Mouse (Mus musculus): ENCODE results near the gene Dusp7. TPM values are rescaled to one million over a fixed set of nuclear protein-coding genes. Genes with fewer than 3 reads are reported as not detected.

Dusp7 gene
- 10 to 100 TPM; 13.1 to 22.0 (median 18.4) TPM for total RNA-seq (2022)

DNA sequence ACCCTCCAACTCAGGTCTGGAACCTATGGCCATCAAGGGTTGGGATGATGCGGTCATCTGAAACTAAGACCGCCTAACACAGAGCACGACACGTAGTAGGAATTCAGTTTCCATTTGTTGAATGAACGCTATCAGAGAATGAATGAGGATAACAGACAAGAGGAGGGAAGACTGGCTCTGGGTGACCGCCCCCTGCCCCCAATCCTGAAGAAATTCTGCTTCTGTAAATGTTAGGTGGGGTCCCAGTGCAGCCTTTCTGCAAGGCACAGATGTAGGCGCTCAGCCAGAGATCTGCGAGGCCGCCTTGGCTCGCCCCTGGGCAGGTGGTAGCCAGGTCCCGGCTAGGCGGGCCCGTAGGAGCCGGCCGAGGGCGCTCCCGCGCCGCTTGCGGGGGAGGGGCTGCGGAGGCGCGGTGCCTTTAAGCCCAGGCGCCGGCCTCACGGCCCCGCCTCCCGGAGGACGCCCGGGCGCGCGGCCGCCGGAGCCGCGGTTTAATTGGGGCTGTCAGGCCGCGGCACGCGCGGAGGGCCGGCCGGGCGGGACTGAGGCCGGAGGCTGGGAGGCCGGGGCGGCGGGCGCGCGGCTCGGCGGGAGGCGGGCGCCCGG is at the start of gene Dusp7:
Dusp7 (plus strand) TSS at position 521 of the 606 bp plus-strand sequence.
- DNase-seq, result peak; percentile 71

- peak; percentile 15 for DNase-seq
Observed at GRCm38 (mm10) chr9:106319095-106319494, 49.3 kb upstream of the Dusp7 start.

DNA sequence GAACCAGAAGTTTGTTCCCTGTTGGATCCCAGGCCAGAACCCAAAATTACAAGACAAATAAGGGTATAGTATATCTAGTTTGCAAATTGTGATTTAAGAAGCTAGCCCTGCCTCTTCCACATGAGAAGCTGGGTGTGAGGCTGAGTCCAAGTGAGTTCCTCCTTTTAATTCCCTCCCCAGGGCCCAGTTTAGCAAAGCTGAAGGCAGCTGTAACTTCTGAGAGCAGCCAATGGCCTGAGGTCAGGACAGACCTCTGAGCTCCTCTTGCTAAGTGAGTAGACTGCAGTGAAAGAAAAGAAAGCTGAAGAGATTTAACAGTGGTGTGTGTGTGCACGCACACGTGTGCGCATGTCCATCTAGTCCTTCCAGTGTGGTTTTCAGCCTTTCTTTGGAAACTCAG is 45.9 kb upstream of the Dusp7 start:
- no peak for DNase-seq

DNA sequence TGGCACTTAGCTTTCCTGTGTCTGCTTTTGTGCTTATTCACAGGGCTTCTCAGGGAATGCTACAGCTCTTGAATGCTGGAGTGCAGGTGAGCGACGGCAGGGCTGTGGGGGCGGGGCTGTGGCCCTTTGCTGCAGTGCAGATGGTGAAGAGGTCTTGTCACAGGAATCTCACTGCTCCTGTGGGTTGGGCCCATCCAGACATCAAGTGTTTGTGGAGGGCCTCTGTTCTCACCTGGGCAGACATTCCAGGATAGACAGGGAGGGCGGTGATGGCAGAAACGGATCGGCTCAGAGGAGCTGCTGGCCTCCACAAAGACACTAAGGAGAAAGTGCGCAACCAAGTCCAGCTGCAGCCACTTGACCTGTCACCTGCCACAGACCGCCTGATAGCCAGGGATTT is 42.2 kb upstream of the Dusp7 start:
- no peak for DNase-seq

- DNase-seq, result no peak
Observed at GRCm38 (mm10) chr9:106327125-106327809, 41.2 kb upstream of the Dusp7 start.

DNA sequence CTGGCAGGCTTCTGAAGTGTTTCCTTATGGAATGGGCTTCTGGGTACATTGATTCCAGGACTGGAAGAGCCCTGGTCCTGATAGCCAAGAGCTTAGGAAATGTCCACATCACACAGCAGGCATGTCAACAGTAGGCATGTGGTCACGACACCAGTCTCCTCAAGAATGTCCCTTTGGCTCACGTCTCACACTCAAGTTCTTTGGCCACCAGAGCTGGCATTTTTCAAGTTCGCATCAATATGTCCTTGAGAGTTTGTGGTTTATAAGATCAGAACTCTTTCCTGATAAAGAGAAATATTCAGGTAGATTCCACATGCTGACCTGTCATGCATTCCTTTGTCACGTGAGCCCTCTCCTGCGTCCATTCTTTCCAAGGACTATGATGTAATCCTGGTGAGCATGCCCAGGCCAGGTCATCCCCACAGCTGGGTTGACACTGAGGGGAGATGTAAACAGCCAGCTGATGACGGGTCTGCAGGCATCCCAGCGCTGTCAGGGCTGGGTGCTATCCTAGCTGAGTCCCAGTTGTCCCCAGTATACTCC is 40.3 kb upstream of the Dusp7 start:
- no peak for DNase-seq

GRCm38 (mm10) chr9:106328772-106329511 is 39.5 kb upstream of the Dusp7 start:
- DNase-seq, result no peak

DNA sequence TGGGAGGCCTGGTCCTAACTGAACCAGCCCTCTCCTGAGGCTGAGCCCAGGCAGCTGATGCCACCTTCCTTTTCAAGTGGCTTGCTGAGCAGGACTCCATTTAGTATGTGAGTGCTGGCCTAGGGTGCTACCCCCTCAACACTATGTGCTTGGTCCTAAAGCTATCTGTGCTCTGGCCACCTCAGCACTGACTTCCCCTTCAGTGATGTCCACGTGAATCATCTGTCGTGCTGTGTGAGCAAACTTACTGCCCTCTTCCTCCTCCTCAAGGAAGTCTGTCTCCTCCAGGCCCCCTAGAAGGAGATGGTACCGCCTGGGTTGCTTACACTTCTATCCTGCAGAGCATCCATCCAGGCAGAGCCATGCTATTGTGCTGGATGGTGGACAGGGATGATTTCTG is 35.7 kb upstream of the Dusp7 start:
- DNase-seq, result no peak

DNA sequence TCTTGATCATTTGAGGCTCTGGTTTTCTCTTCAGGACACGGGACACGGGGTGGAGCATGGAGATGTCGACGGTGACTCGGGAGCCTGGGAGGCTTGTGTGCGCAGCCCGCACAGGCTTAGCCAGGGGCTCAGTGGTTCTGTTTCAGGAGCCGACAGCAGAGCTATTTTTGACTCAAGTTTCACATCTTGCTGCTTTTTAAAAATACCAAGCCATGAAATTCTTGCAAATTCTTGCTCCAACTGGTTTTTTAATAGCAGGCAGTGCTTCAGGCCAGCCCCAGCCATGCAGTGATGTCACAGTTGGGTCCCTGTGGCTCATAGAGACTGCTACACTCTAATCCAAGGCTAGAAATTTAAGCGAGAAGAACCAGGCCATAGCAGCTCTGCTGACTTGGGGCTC is 30.8 kb upstream of the Dusp7 start:
- no peak for DNase-seq

DNA sequence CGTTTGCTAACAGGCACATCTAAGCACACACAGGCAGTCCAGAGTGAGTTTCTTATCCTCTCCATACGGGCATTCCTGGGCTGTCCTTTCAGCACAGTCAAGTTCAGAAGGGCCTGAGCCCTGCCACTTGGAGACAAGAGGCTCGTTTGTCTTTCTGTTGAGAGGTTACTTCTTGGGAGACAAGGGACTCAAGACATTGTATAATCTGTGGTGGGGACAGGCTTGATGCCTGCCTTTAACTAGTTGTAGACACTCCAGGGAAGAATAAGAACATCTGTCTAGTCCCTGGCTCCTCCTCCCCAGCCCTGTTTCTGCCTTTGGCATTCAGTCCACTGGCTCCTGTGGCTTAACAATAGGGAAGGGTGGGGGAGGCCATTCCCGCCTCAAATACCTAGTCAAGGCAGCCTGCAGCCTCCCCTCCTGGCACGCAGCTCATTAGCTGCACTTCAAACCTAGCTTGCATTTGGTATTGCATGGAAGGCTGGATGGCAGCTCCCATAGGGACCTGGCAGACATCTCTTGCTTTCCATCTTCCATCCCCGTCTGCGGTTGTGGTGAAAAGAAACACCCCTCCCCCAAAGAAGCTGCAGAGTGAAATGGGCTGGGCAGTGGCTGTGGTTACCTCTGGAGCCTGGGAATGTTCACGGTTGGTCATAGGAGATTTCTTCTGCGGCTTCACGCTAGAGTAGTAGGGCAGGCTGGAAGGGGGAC is 29.8 kb upstream of the Dusp7 start:
- DNase-seq, result no peak

GRCm38 (mm10) chr9:106339173-106339558 is 29.3 kb upstream of the Dusp7 start:
- no peak for DNase-seq

DNA sequence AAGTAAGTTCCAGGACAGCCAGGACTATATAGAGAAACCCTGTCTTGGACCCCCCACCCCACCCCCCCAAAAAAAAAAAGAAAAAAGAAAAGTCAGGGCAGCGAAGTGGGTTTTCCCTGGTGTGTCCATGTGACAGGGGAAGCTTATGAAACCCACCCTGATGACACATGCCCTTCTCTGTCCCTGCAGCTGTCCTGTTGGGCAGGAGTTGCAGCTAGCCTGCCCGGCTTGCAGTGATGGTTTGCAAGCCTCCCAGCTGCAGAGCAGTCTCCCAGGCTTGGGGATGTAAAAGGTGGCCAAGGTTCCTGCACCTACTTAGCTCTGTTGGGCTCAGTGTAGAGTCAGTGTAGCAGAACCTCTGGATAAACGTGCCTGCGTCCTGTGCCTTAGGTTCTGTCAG is 28.7 kb upstream of the Dusp7 start:
- no peak for DNase-seq

DNA sequence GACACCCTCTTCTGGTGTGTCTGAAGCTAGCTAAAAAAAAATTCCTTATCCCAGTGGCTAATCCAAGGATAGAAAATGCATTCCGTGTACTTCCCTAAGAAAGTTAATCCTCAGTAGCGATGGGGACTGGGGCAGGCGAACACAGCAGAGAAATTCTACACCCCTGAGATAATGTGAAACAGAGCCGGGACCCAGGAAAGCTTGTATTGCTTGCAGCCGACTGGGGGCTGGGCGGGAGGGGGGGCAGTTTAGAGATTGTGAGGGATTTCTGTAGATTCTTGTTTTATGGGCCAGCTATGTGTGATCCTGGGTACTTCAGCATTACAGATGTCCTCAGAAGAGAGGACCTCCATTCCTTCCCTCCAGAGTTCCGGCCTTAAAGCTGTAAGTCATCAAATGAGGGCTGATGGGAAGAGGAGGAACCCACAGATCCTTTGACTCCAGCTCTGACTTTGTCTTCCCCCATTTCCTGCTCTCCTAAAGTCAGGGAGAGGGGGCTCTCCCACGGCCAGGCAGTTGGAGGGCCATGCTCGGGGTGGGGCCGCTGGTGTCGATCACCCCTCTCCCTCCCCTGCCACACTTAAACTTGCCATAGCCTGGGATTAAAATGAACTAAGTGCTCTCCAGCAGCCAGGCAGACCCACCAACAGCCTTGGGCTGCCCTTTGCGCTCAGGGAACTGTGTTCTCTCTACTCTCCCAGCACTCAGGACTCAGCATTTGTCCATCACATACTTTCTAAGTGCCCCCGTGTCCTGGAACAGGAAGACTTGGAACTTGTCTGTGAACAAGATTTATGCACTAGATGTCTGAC is 27.7 kb upstream of the Dusp7 start:
- no peak for DNase-seq

- DNase-seq, result no peak
Observed at GRCm38 (mm10) chr9:106341313-106341686, 27.1 kb upstream of the Dusp7 start.

DNA sequence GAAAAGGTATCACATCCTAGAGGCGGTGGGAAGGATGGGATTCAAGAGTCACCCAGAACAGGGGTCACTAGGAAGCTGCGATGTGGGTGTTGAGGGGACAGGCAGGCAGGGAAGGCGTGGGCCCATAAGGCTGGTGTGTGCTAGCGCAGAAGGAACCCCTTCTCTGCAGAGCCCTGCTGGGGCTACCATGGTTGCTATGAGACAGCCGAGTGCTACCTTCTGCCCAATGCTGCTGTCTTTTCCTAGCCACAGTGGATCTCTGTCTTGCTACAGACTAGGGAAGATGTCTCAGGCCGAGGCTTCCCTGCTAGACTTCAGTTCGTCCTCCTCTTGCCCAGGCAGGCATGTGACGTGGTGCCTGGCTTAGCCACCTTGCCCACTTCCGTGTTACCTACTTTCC is 25.9 kb upstream of the Dusp7 start:
- no peak for DNase-seq

DNA sequence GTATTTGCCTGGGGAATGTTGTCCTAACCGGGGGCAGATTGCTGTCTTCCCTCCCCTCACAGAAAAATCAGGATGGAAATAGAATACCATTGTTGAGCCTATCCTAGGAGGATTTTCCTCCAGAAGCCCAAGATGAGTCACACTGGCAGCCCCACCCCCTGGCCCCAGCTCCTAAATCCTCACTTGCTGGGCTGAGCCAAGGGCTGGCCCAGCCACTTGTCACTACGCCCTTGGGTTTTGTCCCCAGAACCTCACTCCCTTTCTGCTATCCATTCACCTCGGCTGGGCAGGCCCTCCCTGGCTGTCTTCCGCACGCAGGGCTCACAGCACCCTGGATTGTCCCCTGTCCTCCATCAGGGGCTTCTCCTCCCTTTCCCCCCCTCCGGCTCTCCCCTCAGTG is 23.3 kb upstream of the Dusp7 start:
- peak; percentile 74 for DNase-seq

DNA sequence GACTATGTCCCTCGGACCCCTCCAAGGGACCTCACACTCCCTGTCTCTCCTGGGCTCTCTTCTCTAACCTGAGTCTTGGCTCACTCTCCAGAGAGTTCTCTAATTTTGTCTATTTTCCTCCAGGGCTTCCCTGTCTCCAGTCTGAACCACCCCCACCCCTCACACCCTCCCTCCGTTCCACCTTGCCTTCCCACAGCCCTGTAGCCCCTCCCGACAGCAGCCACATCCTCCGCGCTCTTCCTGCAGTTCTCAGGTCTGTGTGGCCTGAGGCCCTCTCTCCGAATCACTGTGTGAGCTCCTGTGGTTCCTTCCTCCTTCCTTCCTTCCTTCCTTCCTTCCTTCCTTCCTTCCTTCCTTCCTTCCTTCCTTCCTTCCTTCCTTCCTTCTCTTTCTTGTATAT is 22.8 kb upstream of the Dusp7 start:
- DNase-seq, result no peak

GRCm38 (mm10) chr9:106348281-106348680 is 20.2 kb upstream of the Dusp7 start:
- no peak for DNase-seq

GRCm38 (mm10) chr9:106349075-106349474 is 19.4 kb upstream of the Dusp7 start:
- no peak for DNase-seq

DNA sequence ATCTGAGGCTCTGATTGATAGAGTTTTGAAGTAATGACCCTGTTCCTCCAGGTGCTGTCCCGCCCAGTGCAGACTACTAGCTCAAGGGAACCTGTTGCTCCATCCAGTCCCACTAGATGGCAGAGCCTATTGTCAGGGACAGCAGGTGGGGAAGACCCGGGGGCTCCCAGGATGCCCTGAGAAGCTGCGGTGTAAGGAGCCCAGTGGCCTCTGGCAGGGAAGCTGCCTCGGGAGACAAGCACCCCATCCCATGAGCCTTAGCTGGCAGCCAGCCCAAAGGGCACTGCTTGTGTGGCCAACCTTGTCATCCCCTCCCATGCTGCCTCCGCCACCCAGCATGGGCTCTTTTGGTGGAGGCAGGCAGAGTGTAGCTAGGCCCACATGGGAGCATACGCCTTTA is 17.3 kb upstream of the Dusp7 start:
- DNase-seq, result no peak

DNA sequence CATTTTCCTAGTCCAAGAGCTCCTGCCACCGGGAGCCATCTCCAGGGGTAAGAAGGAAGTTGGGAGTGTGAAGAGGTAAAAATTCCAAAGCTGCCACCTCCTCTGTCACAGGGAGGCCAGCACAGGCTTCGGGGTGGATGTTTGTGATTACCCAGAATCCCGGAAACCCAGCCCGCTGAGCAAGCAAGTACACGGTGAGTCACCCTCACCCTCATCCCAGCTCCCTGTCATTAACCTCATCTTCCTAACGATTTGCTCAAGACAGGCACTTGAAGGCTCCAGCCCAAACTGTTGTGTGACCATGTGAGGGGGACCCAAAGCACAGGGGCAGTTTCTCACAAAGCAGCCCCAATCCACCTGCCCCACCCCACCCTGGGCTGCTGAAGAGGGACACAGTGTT is 14.7 kb upstream of the Dusp7 start:
- DNase-seq, result no peak

DNA sequence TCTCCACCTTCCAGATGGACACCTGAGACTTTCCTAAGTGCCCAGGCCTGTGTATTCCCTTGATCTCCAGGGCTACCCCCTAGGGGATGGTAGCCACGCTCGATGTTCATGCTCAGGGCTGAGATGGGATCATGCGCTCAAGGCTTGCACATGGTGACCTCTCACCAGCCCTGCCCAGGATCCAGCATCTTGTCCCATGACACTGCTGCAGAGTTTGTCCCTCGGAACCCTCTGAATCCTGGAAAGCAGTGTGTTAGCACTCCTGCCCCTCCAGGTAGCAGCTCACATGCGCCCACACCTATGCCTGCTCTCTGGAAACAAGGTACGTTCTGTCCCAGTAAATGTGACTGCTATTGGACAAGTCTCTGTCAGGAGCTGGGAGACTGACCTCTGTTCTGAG is 13.6 kb upstream of the Dusp7 start:
- no peak for DNase-seq

Measured in adrenal gland, adult 8-10 months (tissue).